Mouse (Mus musculus): ENCODE measurements around the gene Tns2. TPM values are rescaled to one million over a fixed set of nuclear protein-coding genes. Genes with fewer than 3 reads are reported as not detected.

The Tns2 gene
- total RNA-seq, 2 experiments from 2014 or later: 58.7 to 59.5 TPM

DNA sequence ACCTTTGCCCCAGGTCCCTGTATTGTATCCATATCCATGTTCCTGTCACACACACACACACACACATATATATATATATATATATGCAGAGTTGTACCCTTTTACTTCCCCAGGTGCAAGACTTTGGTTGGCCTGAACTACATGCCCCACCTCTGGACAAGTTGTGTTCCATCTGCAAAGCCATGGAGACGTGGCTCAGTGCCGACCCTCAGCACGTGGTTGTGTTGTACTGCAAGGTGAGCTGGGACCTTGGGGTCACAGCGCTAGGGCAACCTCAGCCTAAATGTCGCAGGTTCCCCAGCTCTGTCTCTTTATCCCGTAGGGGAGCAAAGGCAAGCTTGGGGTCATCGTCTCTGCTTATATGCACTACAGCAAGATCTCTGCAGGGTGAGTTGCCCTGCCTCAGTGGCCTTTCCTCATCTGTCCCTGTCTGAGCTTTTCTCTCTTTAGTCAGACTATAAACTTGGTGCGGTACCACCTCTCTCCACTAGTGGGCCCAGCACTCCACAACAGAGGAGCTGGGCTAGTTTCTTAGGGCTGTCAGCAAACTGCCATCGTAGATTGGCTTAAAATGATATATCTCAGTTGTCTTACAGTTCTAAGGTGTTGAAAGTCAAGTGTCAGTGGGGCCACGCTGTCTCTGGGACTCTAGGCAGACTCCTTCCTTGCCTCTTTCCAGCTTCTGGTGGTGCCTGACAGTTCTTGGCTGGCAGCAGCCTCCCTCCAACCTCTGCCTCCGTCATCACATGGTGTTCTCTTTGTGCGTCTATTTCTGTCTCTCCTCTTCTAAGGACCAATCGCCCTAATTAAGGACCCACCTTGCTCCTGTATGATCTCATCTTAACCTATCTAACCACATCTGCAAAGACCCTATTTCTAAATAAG is 7.7 kb downstream of the Tns2 start:
- peak in 1 of 2 experiments; percentile 74 for DNase-seq (ENCODE audit: low spot score in 2 of 2)

DNA sequence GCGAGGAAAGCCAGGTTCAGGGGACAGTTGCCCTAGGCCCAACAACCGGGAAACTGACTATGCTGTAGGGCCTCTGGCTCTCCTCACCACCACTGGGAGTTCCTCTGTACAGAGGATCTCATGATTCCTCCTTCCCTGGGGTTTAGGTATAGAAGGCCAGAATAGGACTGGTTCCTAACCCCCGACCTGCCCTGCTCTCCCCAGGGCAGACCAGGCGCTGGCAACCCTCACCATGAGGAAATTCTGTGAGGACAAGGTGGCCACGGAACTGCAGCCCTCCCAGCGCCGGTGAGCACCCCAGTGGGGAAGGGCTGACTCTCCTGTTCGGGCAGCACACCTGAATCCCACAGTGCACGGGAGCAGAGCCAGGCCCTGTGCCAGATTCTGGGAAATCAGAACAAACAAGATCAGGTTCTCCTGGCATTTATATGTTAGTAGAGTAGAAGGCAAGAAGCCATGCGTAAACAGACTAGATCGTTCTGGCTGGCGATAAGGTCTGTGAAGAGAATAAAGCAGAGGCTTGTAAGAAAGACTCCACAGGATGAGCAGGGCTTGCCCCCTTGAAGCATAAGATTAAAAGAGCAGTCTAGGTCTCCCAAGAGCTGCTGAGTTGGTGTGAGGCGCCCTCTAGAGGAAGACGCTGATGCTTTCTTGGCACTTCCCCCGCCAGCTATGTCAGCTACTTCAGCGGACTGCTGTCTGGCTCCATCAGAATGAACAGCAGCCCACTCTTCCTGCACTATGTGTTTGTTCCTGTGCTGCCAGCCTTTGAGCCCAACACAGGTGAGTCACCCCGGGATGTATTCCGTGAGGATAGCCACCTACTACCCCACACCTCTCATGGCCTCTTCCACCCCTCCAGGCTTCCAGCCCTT is 8.7 kb downstream of the Tns2 start:
- peak in 1 of 2 experiments; percentile 82 for DNase-seq (ENCODE audit: low spot score in 2 of 2)

DNA sequence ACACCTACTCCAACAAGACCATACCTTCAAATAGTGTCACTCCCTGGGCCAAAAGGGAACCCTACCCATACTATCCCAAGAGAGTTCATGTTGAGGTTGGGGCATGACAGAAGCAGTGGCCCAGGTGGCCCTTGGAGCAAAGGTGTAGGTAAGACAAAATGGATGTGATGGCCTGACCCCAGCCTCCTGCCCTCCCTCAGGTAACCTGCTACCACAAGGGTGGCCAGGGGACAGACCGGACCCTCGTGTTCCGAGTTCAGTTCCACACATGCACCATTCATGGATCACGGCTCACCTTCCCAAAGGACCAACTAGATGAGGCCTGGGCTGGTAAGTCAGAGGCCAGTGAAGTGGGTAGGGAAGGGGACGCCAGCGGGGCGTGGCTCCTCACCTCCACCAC is 10.1 kb downstream of the Tns2 start:
- no peak for DNase-seq (ENCODE audit: low spot score in 2 of 2)

DNA sequence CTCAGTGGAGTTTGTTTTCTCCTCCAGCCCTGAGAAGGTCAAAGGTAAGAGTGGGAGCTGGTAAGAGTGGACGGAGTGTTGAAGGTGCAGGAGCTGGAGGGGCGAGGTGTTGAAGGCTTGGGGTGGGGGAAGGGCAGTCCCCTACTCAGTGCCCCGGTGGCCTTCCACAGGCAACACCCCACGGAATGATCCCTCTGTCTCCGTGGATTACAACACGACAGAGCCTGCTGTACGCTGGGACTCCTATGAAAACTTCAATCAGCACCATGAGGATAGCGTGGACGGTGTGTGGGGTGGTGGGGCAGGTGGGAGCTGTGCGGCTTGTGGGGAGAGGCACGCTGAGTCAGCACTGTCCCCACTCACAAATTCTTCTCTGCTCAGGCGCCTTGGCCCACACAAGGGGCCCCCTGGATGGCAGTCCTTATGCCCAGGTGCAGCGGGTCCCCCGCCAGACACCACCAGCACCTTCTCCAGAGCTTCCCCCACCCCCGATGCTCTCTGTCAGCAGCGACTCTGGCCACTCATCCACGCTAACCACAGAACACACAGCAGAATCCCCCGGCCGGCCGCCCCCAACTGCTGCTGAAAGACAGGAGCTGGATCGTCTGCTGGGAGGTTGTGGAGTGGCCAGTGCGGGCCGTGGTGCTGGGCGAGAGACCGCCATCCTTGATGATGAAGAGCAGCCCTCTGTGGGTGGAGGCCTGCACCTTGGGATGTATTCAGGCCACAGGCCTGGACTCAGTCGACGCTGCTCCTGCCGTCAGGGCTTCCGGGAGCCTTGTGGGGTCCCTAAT is 10.7 kb downstream of the Tns2 start:
- DNase-seq (ENCODE audit: low spot score in 2 of 2): no peak

DNA sequence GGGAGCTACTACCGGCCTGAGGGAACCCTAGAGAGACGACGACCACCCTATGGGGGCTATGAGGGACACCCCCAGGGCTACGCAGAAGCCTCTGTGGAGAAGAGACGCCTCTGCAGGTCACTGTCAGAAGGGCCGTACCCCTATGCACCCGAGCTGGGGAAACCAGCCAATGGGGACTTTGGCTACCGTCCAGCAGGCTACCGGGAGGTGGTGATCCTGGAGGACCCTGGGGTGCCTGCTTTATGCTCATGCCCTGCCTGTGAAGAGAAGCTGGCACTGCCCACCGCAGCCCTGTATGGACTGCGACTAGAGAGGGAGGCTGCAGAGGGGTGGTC is 11.2 kb downstream of the Tns2 start:
- DNase-seq (ENCODE audit: low spot score in 2 of 2): no peak

DNA sequence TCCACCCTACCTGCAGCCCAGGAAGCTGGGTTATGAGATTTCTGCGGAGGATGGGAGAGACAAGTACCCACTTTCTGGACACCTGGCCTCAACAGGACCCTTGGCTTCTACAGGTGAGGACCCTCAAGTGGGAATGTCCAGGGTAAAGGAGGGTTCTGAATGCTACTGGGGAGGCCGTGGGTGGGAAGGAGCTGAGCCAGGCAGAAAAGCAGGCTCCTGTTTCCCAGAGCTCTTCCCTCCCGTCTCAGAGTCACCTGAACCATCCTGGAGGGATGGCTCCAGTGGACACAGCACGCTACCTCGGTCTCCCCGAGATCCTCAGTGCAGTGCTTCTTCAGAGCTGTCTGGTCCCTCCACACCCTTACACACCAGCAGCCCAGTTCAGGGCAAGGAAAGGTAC is 12.0 kb downstream of the Tns2 start:
- DNase-seq (ENCODE audit: low spot score in 2 of 2): no peak

DNA sequence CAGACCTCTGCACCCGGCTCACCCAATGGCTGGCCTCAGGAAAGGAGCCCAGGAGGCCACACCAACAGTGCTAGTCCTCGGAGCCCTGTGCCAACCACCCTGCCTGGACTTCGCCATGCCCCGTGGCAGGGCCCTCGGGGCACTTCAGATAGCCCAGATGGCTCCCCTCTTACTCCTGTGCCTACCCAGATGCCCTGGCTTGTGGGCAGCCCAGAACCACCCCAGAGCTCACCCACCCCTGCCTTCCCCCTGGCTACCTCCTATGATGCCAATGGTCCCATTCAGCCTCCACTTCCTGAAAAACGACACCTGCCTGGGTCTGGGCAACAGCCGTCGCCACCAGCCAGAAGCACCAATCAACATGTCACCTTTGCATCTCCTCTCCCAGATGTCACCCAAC is 12.6 kb downstream of the Tns2 start:
- DNase-seq (ENCODE audit: low spot score in 2 of 2): no peak

DNA sequence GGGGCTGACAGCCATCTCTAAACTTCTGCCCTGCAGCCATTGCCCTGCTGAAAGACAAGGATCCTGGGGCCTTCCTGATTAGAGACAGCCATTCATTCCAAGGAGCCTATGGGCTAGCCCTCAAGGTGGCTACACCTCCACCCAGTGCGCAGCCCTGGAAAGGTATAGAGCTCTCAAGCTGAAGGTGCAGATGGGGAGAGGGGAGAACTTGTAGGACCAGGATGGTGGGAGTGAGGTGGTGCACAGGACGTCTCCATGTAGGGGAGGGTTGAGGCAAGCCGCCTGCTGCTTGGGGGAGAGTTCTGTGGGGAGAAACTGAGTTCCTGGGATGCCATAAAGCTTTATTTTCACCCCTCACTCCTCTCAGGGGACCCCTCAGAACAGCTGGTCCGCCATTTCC is 13.5 kb downstream of the Tns2 start:
- no peak for DNase-seq (ENCODE audit: low spot score in 2 of 2)

DNA sequence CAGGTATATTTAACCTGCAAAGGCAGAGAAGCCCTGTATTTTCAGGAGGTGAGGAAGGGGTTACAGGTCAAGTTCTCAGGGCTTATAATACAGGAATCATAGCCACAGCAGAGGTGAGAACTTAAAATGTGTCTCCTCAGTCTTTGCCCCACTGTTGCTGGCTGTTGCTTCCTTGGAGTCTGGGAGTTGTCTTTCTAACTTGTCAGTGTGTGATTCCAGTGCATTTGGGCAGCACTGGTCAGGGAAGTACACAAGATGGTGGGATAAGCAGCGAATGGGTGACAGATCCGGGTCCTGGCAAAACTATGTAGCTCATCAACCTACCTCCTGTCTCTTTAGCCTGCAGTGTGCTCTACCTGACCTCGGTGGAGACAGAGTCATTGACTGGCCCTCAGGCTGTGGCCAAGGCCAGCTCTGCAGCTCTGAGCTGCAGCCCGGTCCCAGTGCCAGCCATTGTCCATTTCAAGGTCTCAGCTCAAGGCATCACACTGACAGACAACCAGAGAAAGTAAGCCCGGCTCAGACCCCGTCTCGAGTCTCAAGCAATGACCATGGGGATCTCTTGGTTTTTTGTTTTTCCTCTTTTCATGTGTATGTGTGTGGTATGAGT is 14.5 kb downstream of the Tns2 start:
- no peak for DNase-seq (ENCODE audit: low spot score in 2 of 2)

DNA sequence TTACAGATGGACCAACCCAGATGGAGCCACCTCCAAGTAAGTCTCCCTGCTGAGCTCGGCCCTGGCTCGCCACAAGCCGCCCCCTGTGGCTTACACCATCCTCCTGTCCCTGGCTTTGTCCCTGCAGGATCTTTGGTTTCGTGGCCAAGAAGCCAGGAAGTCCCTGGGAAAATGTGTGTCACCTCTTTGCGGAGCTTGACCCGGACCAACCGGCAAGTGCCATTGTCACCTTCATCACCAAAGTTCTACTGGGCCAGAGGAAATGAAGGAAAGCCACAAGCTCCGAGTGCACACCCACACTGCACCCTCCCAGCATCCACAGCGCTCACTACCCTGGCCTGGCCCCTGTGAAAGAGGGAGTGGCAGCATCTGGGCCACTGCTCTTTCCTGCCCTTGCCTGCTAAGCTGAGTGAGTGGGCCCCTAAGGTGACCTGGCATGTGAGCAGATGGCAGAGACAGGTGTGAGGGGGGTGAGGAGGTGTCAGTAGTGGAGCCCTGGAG is 15.6 kb downstream of the Tns2 start:
- no peak for DNase-seq (ENCODE audit: low spot score in 2 of 2)

DNA sequence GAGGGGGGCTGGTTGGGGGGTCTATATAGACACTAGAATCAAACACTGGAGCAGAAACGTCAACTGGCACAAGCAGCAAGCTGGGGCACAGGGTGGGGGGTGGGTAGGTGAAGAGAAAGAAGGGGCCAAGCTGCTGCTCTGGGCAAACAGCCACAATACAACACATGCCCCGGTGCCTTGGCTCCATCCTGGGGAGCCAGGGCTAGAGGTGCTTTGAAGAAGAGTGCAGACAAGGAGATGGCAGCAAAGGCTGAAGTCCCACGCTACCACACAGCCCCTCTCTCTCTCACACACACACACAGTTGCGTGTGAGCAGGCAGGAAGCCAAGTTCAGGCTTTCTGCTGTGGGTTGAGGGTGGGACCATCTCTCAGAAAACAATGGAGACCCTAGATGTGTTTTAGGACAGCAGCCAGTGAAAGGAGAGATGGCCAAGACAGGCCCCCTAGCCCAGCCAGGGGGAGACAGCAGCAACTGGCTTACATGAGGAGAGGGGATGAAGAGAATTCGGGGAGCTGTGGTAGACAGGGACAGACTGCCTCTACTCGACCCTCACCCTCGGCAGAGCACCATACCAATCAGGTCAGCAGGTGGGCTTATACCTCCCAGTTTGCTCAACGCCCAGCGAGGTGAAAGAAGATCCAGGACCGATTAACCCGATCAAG is 16.7 kb downstream of the Tns2 start:
- no peak for DNase-seq (ENCODE audit: low spot score in 2 of 2)

DNA sequence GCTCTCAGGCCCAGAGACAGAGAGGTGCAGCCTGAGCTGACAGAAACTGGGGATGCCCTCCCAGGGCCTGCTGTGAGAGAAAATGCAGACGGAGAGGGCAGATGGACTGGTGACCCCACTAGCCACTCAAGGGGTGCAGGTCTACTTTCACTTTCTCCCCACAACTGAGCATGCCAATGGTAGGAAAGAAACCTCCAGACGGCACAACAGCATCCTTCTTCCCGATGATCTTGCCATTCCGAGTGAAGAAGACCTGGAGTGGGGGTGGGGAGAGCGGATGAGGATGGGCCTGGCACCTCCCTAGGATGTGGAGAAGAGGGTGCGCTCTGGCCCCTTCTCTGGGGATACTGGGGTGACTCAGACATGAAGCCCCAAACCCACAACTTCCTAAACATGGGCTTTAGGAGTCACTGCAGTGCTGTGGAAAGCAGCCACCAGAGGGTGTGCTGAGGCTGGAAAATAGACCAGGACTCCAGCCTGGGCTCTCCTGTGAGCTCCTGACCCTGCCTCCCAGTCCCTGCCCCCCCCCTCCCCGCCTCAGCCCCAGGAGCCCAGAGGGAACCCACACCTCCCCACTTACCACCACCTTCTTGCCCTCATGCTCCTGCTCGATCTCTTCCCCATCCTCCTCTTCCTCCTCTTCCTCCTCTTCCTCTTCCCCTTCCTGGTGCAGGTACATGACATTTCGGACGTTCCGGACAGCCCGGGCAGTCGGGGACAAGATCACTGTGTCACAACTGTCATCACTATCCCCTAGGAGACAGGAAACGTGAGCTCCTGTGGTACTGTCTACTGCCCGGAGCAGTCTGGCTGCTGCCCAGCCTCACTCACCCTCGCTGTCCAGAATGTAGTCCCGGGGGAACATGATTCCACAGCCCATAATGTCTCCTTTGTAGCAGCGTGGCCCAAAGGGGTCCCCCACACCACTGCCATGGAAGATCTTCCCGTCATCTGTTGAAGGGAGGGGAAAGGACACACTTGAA is 17.5 kb downstream of the Tns2 start:
- no peak for DNase-seq (ENCODE audit: low spot score in 2 of 2)

DNA sequence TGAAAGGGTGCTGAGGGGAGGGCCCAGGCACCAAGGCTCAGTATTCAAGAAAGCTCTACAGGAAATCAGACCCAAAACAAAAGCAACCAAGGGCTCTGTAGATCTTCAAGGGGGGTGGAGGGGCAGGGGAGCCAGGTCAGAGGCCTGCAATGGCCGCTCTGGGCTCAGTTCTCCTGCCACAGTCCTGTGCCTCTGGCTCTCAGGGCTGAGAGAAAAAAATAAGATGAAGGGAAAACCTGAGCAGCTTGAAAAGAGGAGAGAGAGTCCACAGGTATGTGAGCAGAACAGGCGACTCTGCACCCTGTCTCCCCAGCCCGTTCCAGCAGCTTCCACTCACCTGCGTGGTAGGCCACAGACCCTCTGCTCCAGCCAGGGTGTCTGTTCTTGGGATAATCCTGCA is 18.4 kb downstream of the Tns2 start:
- no peak for DNase-seq (ENCODE audit: low spot score in 2 of 2)

DNA sequence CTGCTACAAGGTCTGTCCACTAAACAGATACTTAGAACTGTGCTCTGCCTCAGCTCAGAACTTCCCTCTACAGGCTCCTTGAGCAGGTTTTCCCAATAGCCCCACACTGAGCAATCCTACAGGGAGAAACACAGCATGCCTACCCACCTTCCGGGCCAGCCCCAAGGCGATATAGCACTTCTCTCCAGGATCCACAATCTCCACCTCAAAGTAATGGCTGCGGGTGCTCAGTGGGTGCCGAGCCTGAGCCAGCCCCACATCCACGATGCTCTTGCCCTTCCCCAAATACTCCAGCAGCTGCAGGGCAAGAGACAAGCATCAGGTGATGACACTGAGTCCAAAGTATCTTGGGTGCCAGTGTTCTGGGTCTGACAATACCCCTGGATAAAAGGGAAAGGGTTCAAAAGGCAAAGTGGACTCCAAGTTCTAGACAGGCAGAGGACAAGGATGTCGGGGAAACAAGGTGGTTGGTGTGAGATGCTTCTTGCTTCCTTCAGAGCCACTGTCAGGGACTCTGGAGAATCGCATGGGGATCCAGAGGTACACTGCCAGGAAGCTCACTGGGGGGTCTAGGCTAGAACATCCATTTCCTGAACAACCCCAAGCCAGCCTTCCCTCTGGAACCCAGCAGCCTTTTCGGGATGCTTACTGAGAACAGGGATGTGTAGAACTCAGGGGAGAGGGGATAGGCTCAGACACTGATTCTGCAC is 19.1 kb downstream of the Tns2 start:
- DNase-seq (ENCODE audit: low spot score in 2 of 2): no peak

DNA sequence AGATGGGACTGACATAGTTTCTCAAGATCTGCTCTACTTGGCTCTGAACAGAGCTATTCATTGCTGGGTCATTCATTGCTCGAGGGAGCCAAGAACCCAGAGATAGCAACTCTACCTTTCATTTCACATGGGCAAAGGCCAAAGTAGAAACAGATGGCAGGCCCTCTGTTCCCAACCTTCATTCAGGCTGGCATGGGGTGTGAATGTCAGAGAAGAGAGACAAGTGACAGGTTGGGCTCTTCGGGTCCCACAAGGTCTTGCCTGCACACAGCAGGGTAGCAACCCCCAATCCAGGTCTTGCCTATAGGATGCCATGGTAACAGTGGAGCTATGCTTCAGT is 19.6 kb downstream of the Tns2 start:
- DNase-seq (ENCODE audit: low spot score in 2 of 2): no peak

DNA sequence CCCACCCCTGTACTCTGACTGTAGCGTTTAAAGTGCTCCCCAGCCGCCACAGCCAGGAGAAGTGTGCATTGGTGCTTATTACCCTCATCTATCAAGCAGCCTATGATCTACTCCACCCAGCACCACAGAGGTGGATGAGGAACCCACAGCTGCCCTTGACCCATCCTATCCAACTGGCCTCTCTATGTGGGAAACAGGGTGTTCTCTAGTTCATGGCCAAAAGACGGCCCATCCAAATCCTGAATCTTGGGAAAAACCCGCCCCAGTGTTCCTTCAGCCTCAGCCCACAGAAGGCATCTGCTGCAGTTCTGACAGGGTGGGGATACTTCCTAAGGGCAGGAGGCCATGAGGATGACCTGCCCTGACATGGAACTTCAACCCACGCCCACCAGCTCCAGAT is 20.3 kb downstream of the Tns2 start:
- DNase-seq (ENCODE audit: low spot score in 2 of 2): no peak

DNA sequence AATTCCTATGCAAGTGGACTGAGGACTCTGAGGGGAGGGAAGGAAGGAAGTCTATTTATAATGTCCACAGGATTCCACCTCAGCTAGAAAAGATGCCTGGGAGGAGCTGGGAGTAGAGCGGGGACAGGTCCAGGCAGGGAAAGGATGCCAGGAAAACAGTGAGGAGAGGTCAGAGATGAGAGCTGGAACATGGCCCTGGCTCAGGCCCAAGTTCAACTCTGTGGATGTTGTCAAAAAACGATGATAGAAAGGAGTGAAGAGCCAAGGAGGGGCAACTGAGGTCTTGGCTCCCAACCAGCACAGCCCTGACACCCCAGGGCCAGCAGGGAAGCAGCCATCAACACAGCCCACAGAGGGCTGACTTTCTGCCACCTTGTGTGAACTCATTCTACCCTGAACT is 26.1 kb downstream of the Tns2 start:
- peak in 1 of 2 experiments; percentile 62 for DNase-seq (ENCODE audit: low spot score in 2 of 2)

DNA sequence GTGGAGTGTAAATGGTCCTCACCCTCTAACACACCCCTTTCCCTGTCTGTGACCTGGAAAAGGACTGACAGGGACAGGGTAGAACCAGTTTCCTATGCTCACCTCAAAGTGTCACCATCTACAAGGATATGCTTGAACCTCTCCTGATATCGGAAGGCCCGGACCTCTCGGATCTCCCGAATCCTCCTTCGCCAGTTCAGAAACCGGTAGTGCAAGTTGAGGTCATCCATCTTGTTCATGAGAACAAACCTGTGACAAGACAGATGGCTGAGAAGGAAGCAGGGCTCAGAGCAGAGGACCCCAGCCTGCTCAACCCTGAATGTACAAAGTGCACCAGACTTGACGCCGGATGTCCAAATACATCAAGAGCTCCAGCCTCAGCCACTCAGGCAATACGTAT is 33.1 kb downstream of the Tns2 start:
- no peak for DNase-seq (ENCODE audit: low spot score in 2 of 2)

DNA sequence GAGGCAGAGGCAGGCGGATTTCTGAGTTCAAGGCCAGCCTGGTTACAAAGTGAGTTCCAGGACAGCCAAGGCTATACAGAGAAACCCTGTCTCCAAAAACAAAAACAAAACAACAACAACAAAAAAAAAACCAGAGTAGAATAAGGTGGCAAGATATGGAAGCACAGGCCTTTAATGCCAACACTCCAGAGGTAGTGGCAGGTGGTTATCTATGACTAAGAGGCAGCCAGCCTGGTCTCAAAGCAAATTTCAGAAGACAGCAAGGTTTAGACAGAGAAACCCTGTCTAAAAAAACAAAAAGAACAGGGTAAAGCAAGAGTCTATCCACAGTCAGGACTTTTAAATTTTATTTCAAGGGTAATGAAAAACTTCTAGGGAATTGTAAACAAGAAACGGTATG is 34.5 kb downstream of the Tns2 start:
- no peak for DNase-seq (ENCODE audit: low spot score in 2 of 2)
